Mouse (Mus musculus) liver, adult 2 months (tissue): ENCODE results near the gene Prtn3. TPM values are rescaled to one million over a fixed set of nuclear protein-coding genes. Genes with fewer than 3 reads are reported as not detected.

Source experiments
- DNase-seq: peaks from one replicate; pipeline ENCODE4 v3.0.0-alpha.2; 2011; ENCODE audit warnings: low read depth, low spot score; ENCODE audit errors: extremely low read depth
- H3K27ac ChIP-seq: fragments of 200-500 bp; replicated peaks from 2 replicates; pipeline ENCODE4 v1.5.1; 2012; ENCODE audit warnings: low read depth, mild to moderate bottlenecking, control low read depth, inconsistent platforms, low read length; ENCODE audit not compliant: insufficient read depth
- H3K27me3 ChIP-seq: fragments of 200-500 bp; 2 replicates; pipeline ENCODE4 v1.6.1; 2012; ENCODE audit warnings: mild to moderate bottlenecking, moderate library complexity, low read length, inconsistent platforms; ENCODE audit not compliant: control insufficient read depth, insufficient read depth
- H3K36me3 ChIP-seq: fragments of 200-500 bp; 2 replicates; pipeline ENCODE4 v1.6.1; 2012; ENCODE audit warnings: low read length, inconsistent platforms; ENCODE audit not compliant: control insufficient read depth, insufficient read depth
- H3K4me1 ChIP-seq: fragments of 200-500 bp; 2 replicates; pipeline ENCODE4 v1.6.1; 2011; ENCODE audit warnings: low read length; ENCODE audit not compliant: control insufficient read depth, insufficient read depth
- H3K4me3 ChIP-seq: fragments of 200-500 bp; 2 replicates; pipeline ENCODE4 v1.5.1; 2011; ENCODE audit warnings: low read depth, mild to moderate bottlenecking, control low read depth, low read length, moderate library complexity; ENCODE audit not compliant: insufficient read depth
- H3K79me2 ChIP-seq: fragments of 200-500 bp; 2 replicates; pipeline ENCODE4 v1.6.1; 2012; ENCODE audit warnings: inconsistent platforms, mild to moderate bottlenecking, low read length, moderate library complexity; ENCODE audit not compliant: control insufficient read depth, insufficient read depth
- H3K9ac ChIP-seq: fragments of 200-500 bp; 2 replicates; pipeline ENCODE4 v1.6.1; 2012; ENCODE audit warnings: low read depth, mild to moderate bottlenecking, control low read depth, inconsistent platforms, low read length
- CTCF ChIP-seq: fragments of 200-500 bp; IDR thresholded peaks from 2 replicates; pipeline ENCODE4 v1.5.1; 2011; ENCODE audit warnings: low read depth, low read length, control low read depth
- POLR2A ChIP-seq: fragments of 200-500 bp; IDR thresholded peaks from 2 replicates; pipeline ENCODE4 v1.6.1; 2011; ENCODE audit warnings: low read length, control low read depth; ENCODE audit not compliant: insufficient read depth; ENCODE audit errors: extremely low read depth
- WGBS: fragments of 180-500 bp; shearing (Covaris S2); methylation state at CpG from one replicate; pipeline ENCODE4 v1.1.7; 2018; 5-methylcytosine and 5-hydroxymethylcytosine counted together
- polyA plus RNA-seq: library from polyadenylated mRNA; depleted of rRNA; stranded (reverse); fragments of >200 nt; gene quantifications from 2 replicates; pipeline ENCODE4 v1.2.3, GENCODE M21; 2012; rRNA removed
- total RNA-seq: library from RNA; depleted of rRNA; stranded (reverse); fragments of >200 nt; gene quantifications from 2 replicates; pipeline ENCODE4 v1.2.3, GENCODE M21; 2014; rRNA removed

Prtn3 gene
- total and polyA plus RNA-seq, 2 experiments: 1.1 TPM; not detected in 1

DNA sequence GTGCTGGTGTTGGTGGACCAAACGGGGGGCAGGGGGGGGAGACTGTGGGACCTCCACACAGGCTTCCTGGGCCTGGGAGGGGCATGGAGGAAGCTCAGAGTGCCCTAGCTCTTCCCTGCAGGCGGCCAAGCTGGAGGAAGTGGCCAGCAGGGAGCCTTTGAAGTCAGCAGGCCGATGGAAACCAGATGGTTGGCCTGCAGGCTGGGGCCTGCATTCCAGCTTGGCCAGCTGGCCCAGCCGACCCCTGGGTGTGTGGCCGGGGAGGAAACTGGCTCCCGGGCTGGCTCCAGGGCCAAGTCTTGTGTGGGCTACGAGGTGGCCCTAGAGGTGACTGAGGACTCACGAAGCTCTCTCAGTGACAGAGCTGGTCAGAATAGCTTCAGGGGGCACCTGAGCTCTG, 58.5 kb downstream of the Prtn3 start:
- Histone ChIP-seq H3K27me3 (no peaks in the 10 kb centered on the region), H3K27ac (no peak overlapping the region), H3K9ac (no peak overlapping the region), H3K4me1 (peaks cover 34% of the 10 kb centered on the region), H3K36me3 (no peaks in the 10 kb centered on the region), H3K4me3 (no peak overlapping the region), H3K79me2 (no peaks in the 10 kb centered on the region)
- TF ChIP-seq CTCF (no peak), POLR2A (no peak)
- DNase-seq: no peak
- 42% methylated on average over 8 of the region's 8 CpGs for WGBS

Other genes starting within 250 kb of the Prtn3 start
Only the 30 nearest of the 34 such genes appear.
- 0.60 TPM in 1 of 2 replicates, not detected in the other for gene Madcam1, start 209.9 kb upstream of the Prtn3 start, total RNA-seq
- not detected in 2 replicates for gene Madcam1, start 209.9 kb upstream of the Prtn3 start, polyA plus RNA-seq
- 18.2 and 24.4 TPM in 2 replicates for gene Tpgs1, start 205.1 kb upstream of the Prtn3 start, total RNA-seq
- 48.5 and 58.9 TPM in 2 replicates for gene Tpgs1, start 205.1 kb upstream of the Prtn3 start, polyA plus RNA-seq
- gene Cdc34, start 192.3 kb upstream of the Prtn3 start, total RNA-seq: 82.1 and 91.1 TPM in 2 replicates
- gene Cdc34, start 192.3 kb upstream of the Prtn3 start, polyA plus RNA-seq: 215 and 222 TPM in 2 replicates
- gene Gzmm, start 185.5 kb upstream of the Prtn3 start, total RNA-seq: 0.09 and 0.34 TPM in 2 replicates
- gene Gzmm, start 185.5 kb upstream of the Prtn3 start, polyA plus RNA-seq: 0.09 and 0.37 TPM in 2 replicates
- gene Bsg, start 170.0 kb upstream of the Prtn3 start, total RNA-seq: 652 and 839 TPM in 2 replicates
- gene Bsg, start 170.0 kb upstream of the Prtn3 start, polyA plus RNA-seq: 523 and 643 TPM in 2 replicates
- gene Hcn2, start 157.8 kb upstream of the Prtn3 start, total RNA-seq: 0.09 and 0.13 TPM in 2 replicates
- gene Hcn2, start 157.8 kb upstream of the Prtn3 start, polyA plus RNA-seq: 0.45 and 0.67 TPM in 2 replicates
- 7.7 and 12.8 TPM in 2 replicates for gene Polrmt, start 127.9 kb upstream of the Prtn3 start, total RNA-seq
- 32.7 and 42.4 TPM in 2 replicates for gene Polrmt, start 127.9 kb upstream of the Prtn3 start, polyA plus RNA-seq
- gene Fgf22, start 119.4 kb upstream of the Prtn3 start, total RNA-seq: not detected in 2 replicates
- not detected in 2 replicates for gene Fgf22, start 119.4 kb upstream of the Prtn3 start, polyA plus RNA-seq
- 7.6 and 11.7 TPM in 2 replicates for gene Rnf126, start 107.5 kb upstream of the Prtn3 start, total RNA-seq
- gene Rnf126, start 107.5 kb upstream of the Prtn3 start, polyA plus RNA-seq: 65.1 and 70.6 TPM in 2 replicates
- gene Fstl3, start 97.2 kb upstream of the Prtn3 start, total RNA-seq: 0.09 and 0.27 TPM in 2 replicates
- gene Fstl3, start 97.2 kb upstream of the Prtn3 start, polyA plus RNA-seq: 0.18 and 0.60 TPM in 2 replicates
- not detected in 2 replicates for gene Prss57, start 83.5 kb upstream of the Prtn3 start, total RNA-seq
- not detected in 2 replicates for gene Prss57, start 83.5 kb upstream of the Prtn3 start, polyA plus RNA-seq
- 0.81 and 0.92 TPM in 2 replicates for gene Palm, start 80.9 kb upstream of the Prtn3 start, total RNA-seq
- gene Palm, start 80.9 kb upstream of the Prtn3 start, polyA plus RNA-seq: 1.9 and 3.0 TPM in 2 replicates
- 0.18 and 0.40 TPM in 2 replicates for gene Misp, start 53.5 kb upstream of the Prtn3 start, total RNA-seq
- gene Misp, start 53.5 kb upstream of the Prtn3 start, polyA plus RNA-seq: 0.16 and 0.51 TPM in 2 replicates
- gene Ptbp1, start 20.0 kb upstream of the Prtn3 start, total RNA-seq: 43.9 and 86.1 TPM in 2 replicates
- gene Ptbp1, start 20.0 kb upstream of the Prtn3 start, polyA plus RNA-seq: 77.6 and 103 TPM in 2 replicates
- under 0.01 TPM in 1 of 2 replicates, not detected in the other for gene Plppr3, start 158 bp downstream of the Prtn3 start, total RNA-seq
- 0.38 and 0.47 TPM in 2 replicates for gene Plppr3, start 158 bp downstream of the Prtn3 start, polyA plus RNA-seq
- 0.20 TPM in 1 of 2 replicates, not detected in the other for gene Elane, start 11.8 kb downstream of the Prtn3 start, total RNA-seq
- gene Elane, start 11.8 kb downstream of the Prtn3 start, polyA plus RNA-seq: 0.12 and 0.15 TPM in 2 replicates
- gene Cfd, start 16.4 kb downstream of the Prtn3 start, total RNA-seq: 5.7 and 11.3 TPM in 2 replicates
- gene Cfd, start 16.4 kb downstream of the Prtn3 start, polyA plus RNA-seq: 0.37 and 0.98 TPM in 2 replicates
- 5.9 and 8.2 TPM in 2 replicates for gene Med16, start 34.4 kb downstream of the Prtn3 start, total RNA-seq
- gene Med16, start 34.4 kb downstream of the Prtn3 start, polyA plus RNA-seq: 29.9 and 30.6 TPM in 2 replicates
- not detected in 2 replicates for gene Gm26602, start 36.4 kb downstream of the Prtn3 start, total RNA-seq
- gene Gm26602, start 36.4 kb downstream of the Prtn3 start, polyA plus RNA-seq: not detected in 2 replicates
- 0.18 and 0.60 TPM in 2 replicates for gene Kiss1r, start 42.5 kb downstream of the Prtn3 start, total RNA-seq
- gene Kiss1r, start 42.5 kb downstream of the Prtn3 start, polyA plus RNA-seq: 1.5 and 1.9 TPM in 2 replicates
- 12.4 and 15.5 TPM in 2 replicates for gene R3hdm4, start 46.7 kb downstream of the Prtn3 start, total RNA-seq
- 78.8 and 80.0 TPM in 2 replicates for gene R3hdm4, start 46.7 kb downstream of the Prtn3 start, polyA plus RNA-seq
- 0.37 and 0.74 TPM in 2 replicates for gene Arid3a, start 52.6 kb downstream of the Prtn3 start, total RNA-seq
- 0.69 and 1.7 TPM in 2 replicates for gene Arid3a, start 52.6 kb downstream of the Prtn3 start, polyA plus RNA-seq
- 24.8 TPM in 2 replicates for gene Wdr18, start 85.7 kb downstream of the Prtn3 start, total RNA-seq
- gene Wdr18, start 85.7 kb downstream of the Prtn3 start, polyA plus RNA-seq: 59.8 and 63.3 TPM in 2 replicates
- 0.18 TPM in 1 of 2 replicates, not detected in the other for gene Grin3b, start 96.2 kb downstream of the Prtn3 start, total RNA-seq
- 0.45 TPM in 2 replicates for gene Grin3b, start 96.2 kb downstream of the Prtn3 start, polyA plus RNA-seq
- 35.7 and 51.7 TPM in 2 replicates for gene Tmem259, start 109.9 kb downstream of the Prtn3 start, total RNA-seq
- 223 and 259 TPM in 2 replicates for gene Tmem259, start 109.9 kb downstream of the Prtn3 start, polyA plus RNA-seq
- 5.2 and 6.4 TPM in 2 replicates for gene Cnn2, start 114.1 kb downstream of the Prtn3 start, total RNA-seq
- 6.9 and 9.8 TPM in 2 replicates for gene Cnn2, start 114.1 kb downstream of the Prtn3 start, polyA plus RNA-seq
- gene Abca7, start 122.0 kb downstream of the Prtn3 start, total RNA-seq: 1.4 and 1.9 TPM in 2 replicates
- 3.2 and 3.4 TPM in 2 replicates for gene Abca7, start 122.0 kb downstream of the Prtn3 start, polyA plus RNA-seq
- 4.5 and 4.6 TPM in 2 replicates for gene Arhgap45, start 142.2 kb downstream of the Prtn3 start, total RNA-seq
- 7.7 and 10.9 TPM in 2 replicates for gene Arhgap45, start 142.2 kb downstream of the Prtn3 start, polyA plus RNA-seq
- gene Polr2e, start 165.3 kb downstream of the Prtn3 start, total RNA-seq: 26.4 and 39.1 TPM in 2 replicates
- 71.1 and 74.6 TPM in 2 replicates for gene Polr2e, start 165.3 kb downstream of the Prtn3 start, polyA plus RNA-seq
- gene Gpx4, start 172.7 kb downstream of the Prtn3 start, total RNA-seq: 712 and 752 TPM in 2 replicates
- gene Gpx4, start 172.7 kb downstream of the Prtn3 start, polyA plus RNA-seq: 535 and 559 TPM in 2 replicates